Mouse (Mus musculus) hindbrain, embryonic 14.5 days (tissue): ENCODE data around the gene Krt84. TPM values are rescaled to one million over a fixed set of nuclear protein-coding genes. Genes with fewer than 3 reads are reported as not detected.

Experiments used
- ATAC-seq: fragments of 200-750 bp; cut with Nextera tagmentation; 2 replicates; pipeline ENCODE4 v1.8.0; 2017; ENCODE audit warnings: moderate number of reproducible peaks, mild to moderate bottlenecking, moderate TSS enrichment, moderate library complexity; ENCODE audit not compliant: low FRiP score
- DNase-seq: peaks from one replicate; pipeline ENCODE4 v3.0.0-alpha.2; 2015; ENCODE audit warnings: low spot score
- H3K27ac ChIP-seq: fragments of 300-500 bp; sonication (generic); 2 replicates; pipeline ENCODE4 v1.5.1; 2014; ENCODE audit warnings: mild to moderate bottlenecking, moderate library complexity
- H3K27me3 ChIP-seq: fragments of 300-500 bp; sonication (generic); 2 replicates; pipeline ENCODE4 v1.6.1; 2014; ENCODE audit warnings: mild to moderate bottlenecking, low read length, mixed read lengths; ENCODE audit not compliant: control insufficient read depth, insufficient read depth
- H3K36me3 ChIP-seq: fragments of 300-500 bp; sonication (generic); replicated peaks from 2 replicates; pipeline ENCODE4 v1.6.1; 2014; ENCODE audit not compliant: control insufficient read depth, insufficient read depth
- H3K4me1 ChIP-seq: fragments of 300-500 bp; sonication (generic); replicated peaks from 2 replicates; pipeline ENCODE4 v1.6.1; 2014; ENCODE audit warnings: antibody characterized with exemption, low read length, mixed read lengths; ENCODE audit not compliant: control insufficient read depth, insufficient read depth
- H3K4me2 ChIP-seq: fragments of 300-500 bp; sonication (generic); replicated peaks from 2 replicates; pipeline ENCODE4 v1.6.1; 2014; ENCODE audit warnings: mild to moderate bottlenecking, moderate library complexity
- H3K4me3 ChIP-seq: fragments of 300-500 bp; sonication (generic); replicated peaks from 2 replicates; pipeline ENCODE4 v1.5.1; 2014; ENCODE audit warnings: mild to moderate bottlenecking, low read length
- H3K9ac ChIP-seq: fragments of 300-500 bp; sonication (generic); 2 replicates; pipeline ENCODE4 v1.6.1; 2014
- H3K9me3 ChIP-seq: fragments of 300-500 bp; sonication (generic); 2 replicates; pipeline ENCODE4 v1.6.1; 2016; ENCODE audit warnings: low read length; ENCODE audit not compliant: control insufficient read depth
- WGBS: fragments of 180-500 bp; shearing (Covaris S2); extraction: QIAGEN DNeasy Blood & Tissue Kit; methylation state at CpG from one replicate; pipeline ENCODE4 v1.1.7; 2014; 5-methylcytosine and 5-hydroxymethylcytosine counted together
- polyA plus RNA-seq: library from polyadenylated mRNA; unstranded; fragments of >200 nt; fragmentation: Nextera tagmentation; extraction: Ambion mirVana; gene quantifications from 2 replicates; pipeline ENCODE4 v1.2.1, GENCODE M21; 2014

The Krt84 gene
- polyA plus RNA-seq, 1 experiment from 2014 or later = not detected

DNA sequence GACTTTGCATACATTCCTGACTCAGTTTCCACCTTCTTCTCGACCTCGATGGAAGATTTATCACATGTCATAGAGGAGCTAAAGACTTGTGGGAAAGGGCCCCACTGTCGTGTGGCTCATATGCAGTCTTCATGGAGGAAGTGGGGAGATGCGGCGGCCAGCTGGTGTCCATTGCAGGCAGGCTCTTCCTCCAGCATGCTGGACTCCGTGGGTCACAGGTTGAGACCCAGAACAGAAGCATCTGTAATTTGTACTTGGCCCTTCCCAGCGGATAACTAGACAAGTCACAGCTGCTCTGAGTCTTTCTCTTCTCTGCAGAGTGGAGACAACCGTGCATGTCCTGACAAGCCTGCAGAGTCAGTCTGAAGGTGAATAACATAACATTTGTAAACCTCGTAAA lies 24.4 kb downstream of the Krt84 start:
- DNase-seq (no peak), ATAC-seq (no peak)
- WGBS = 86% methylated on average over 9 of the region's 9 CpGs
- H3K4me3 ChIP-seq = no peak overlapping the region
- H3K4me1 ChIP-seq = no peaks in the 10 kb centered on the region
- H3K4me2 ChIP-seq = no peak overlapping the region
- H3K27ac ChIP-seq = no peak overlapping the region
- no peaks in the 10 kb centered on the region for H3K27me3 ChIP-seq
- H3K9me3 ChIP-seq = no peaks in the 10 kb centered on the region
- H3K9ac ChIP-seq = no peak overlapping the region
- no peaks in the 10 kb centered on the region for H3K36me3 ChIP-seq

DNA sequence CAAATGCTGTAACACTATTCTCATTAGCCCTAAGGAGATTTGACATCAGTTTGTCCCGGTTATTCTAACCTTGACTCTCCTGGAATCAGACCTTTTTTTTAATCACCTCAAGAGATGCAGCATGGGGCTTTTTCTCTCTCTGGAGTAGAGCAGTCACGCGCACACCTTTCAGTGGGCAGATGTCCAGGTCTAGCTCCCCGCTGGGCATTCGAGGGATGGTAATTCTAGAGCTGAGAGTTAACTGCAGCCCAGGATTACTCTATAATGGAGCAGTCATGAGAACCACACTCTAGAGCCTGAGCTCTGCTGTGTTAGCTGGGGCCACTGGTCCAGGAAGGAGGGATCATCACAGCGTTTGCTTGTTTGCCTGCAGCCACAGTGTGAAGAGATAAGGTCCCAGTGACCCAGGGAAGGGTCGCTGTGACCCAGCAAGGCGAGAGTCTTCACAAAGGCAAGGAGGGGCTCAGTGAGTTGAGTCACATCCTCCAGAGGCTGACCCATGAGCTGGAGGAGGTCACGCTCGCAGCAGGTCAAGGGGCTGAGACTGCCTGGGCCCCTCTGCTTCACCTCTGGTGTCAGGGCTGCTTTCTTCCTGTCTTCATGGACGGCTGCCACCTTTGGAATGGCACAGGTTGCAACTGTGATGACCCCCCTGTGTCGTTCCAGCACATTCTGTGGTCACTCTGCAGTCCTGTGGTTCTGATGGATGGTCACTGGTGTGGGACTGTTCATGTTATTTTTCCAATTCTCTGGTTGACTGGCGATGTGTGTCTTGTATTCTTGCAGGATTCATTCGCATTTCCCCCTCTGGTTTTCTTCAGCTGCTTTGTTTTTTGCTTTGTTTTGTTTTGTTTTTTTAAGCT lies 25.5 kb downstream of the Krt84 start:
- H3K36me3 ChIP-seq = no peaks in the 10 kb centered on the region
- ATAC-seq = no peak
- no peak overlapping the region for H3K4me3 ChIP-seq
- no peak overlapping the region for H3K4me2 ChIP-seq
- DNase-seq = no peak
- 62% methylated on average over 14 of the region's 14 CpGs for WGBS
- no peak overlapping the region for H3K9ac ChIP-seq
- no peaks in the 10 kb centered on the region for H3K27me3 ChIP-seq
- no peaks in the 10 kb centered on the region for H3K9me3 ChIP-seq
- no peaks in the 10 kb centered on the region for H3K4me1 ChIP-seq
- no peak overlapping the region for H3K27ac ChIP-seq

DNA sequence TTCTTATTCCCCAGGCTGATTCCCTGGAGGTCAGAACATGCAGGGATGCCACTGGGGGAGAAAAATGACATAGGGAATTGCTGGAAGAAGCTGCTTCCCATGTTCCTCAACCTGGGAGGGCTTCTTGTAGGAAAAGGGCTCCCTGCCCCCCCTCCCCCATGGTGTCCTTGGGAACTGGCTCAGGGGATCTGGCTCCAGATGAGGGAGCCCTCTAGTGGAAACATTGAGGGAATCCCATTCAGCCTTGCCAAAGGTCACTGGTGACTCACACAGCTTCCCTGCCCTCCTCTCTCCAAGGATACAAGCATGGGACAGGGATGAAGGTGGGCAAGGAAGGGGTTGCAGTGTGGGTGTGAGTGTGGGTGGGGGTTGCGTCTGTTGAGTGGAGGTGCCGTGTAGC lies 35.4 kb downstream of the Krt84 start:
- ATAC-seq (no peak), DNase-seq (no peak)
- WGBS = 71% methylated on average over 2 of the region's 2 CpGs
- Histone ChIP-seq H3K4me3 (no peak overlapping the region), H3K9ac (no peak overlapping the region), H3K9me3 (no peaks in the 10 kb centered on the region), H3K27ac (no peak overlapping the region), H3K27me3 (no peaks in the 10 kb centered on the region), H3K4me1 (no peaks in the 10 kb centered on the region), H3K4me2 (no peak overlapping the region), H3K36me3 (no peaks in the 10 kb centered on the region)

DNA sequence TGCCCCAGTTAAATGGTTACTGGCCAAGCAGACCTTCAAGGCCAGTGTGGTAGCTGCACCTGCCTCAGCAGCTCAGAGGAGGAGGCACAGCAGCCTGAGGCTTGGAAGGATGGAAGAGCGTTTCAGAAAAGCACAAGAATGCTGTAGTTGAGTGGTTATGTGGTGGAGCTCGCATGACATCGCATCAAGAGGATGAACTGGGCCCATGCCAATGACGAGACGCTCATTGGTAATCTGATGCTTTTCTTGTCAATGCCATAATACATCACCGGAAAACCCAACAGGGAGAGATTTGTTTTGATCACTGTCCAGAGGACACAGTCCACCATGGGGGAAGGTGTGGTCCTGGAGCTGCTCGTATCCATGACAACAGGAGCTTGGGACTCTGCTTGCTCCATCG lies 37.4 kb downstream of the Krt84 start:
- no peak for ATAC-seq

DNA sequence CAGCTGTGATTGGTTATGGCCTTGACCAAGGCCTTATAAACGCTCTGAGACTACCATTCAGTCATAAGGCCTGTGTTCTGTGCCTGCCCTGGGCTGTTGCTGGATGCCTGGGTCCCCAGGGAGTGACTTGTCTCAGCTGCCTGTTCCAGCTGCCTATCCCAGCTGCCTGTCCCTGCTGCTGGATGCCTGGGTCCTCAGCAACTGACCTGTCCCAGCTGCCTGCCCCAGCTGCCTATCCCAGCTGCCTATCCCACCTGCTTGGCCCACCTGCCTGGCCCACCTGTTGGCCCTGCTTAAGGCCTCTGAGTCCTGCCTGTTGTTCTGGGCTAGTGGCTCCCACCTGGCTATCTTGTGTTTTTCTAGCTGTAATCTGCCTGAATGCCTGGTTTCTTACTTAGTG lies 38.4 kb downstream of the Krt84 start:
- no peaks in the 10 kb centered on the region for H3K9me3 ChIP-seq
- DNase-seq (no peak), ATAC-seq (no peak)
- no peaks in the 10 kb centered on the region for H3K36me3 ChIP-seq
- no peak overlapping the region for H3K9ac ChIP-seq
- H3K27ac ChIP-seq = no peak overlapping the region
- no peak overlapping the region for H3K4me2 ChIP-seq
- WGBS = 62% methylated on average over 1 of the region's 1 CpGs
- no peak overlapping the region for H3K4me3 ChIP-seq
- no peaks in the 10 kb centered on the region for H3K4me1 ChIP-seq
- no peaks in the 10 kb centered on the region for H3K27me3 ChIP-seq

More for the DNA sequence above, 37.4 kb downstream of the Krt84 start:
- H3K4me3 ChIP-seq = no peak overlapping the region
- no peak overlapping the region for H3K9ac ChIP-seq
- no peaks in the 10 kb centered on the region for H3K9me3 ChIP-seq
- H3K4me1 ChIP-seq = no peaks in the 10 kb centered on the region
- no peak overlapping the region for H3K27ac ChIP-seq
- no peaks in the 10 kb centered on the region for H3K36me3 ChIP-seq
- no peaks in the 10 kb centered on the region for H3K27me3 ChIP-seq
- 92% methylated on average over 8 of the region's 8 CpGs for WGBS
- DNase-seq = no peak
- H3K4me2 ChIP-seq = no peak overlapping the region

GRCm38 (mm10) chr15:101493713-101494112 lies 38.9 kb downstream of the Krt84 start:
- no peak for DNase-seq
- Histone ChIP-seq H3K9ac (no peak overlapping the region), H3K27me3 (no peaks in the 10 kb centered on the region), H3K27ac (no peak overlapping the region), H3K4me2 (no peak overlapping the region), H3K36me3 (no peaks in the 10 kb centered on the region), H3K4me3 (no peak overlapping the region), H3K4me1 (no peaks in the 10 kb centered on the region), H3K9me3 (no peaks in the 10 kb centered on the region)
- 93% methylated on average over 6 of the region's 6 CpGs for WGBS
- ATAC-seq = no peak

GRCm38 (mm10) chr15:101492718-101493117 lies 39.9 kb downstream of the Krt84 start:
- Histone ChIP-seq H3K4me2 (no peak overlapping the region), H3K36me3 (no peaks in the 10 kb centered on the region), H3K27me3 (no peaks in the 10 kb centered on the region), H3K4me1 (no peaks in the 10 kb centered on the region), H3K9me3 (no peaks in the 10 kb centered on the region), H3K27ac (no peak overlapping the region), H3K4me3 (no peak overlapping the region), H3K9ac (no peak overlapping the region)
- WGBS = 73% methylated on average over 8 of the region's 8 CpGs
- ATAC-seq (no peak), DNase-seq (no peak)

GRCm38 (mm10) chr15:101491431-101491830 lies 41.2 kb downstream of the Krt84 start, which contains the start of gene Krt83:
TSS of gene Krt83 (minus strand) at chr15:101491512.
- Histone ChIP-seq H3K36me3 (no peaks in the 10 kb centered on the region), H3K4me1 (no peaks in the 10 kb centered on the region), H3K27ac (no peak within 1 kb of the TSS), H3K9ac (no peak within 1 kb of the TSS), H3K4me2 (no peak within 1 kb of the TSS), H3K4me3 (no peak within 1 kb of the TSS), H3K27me3 (no peaks in the 10 kb centered on the region), H3K9me3 (no peaks in the 10 kb centered on the region)
- WGBS = 66% methylated on average over 6 of the region's 6 CpGs
- no peak for DNase-seq
- no peak for ATAC-seq

- Histone ChIP-seq H3K4me2 (no peak overlapping the region), H3K27me3 (no peaks in the 10 kb centered on the region), H3K27ac (no peak overlapping the region), H3K4me3 (no peak overlapping the region), H3K9me3 (no peaks in the 10 kb centered on the region), H3K4me1 (no peaks in the 10 kb centered on the region), H3K9ac (no peak overlapping the region), H3K36me3 (no peaks in the 10 kb centered on the region)
- WGBS = 87% methylated on average over 11 of the region's 11 CpGs
- DNase-seq = no peak
- ATAC-seq = no peak
These were observed 46.5 kb downstream of the Krt84 start for GRCm38 (mm10) chr15:101485911-101486635.
